Mouse (Mus musculus) midbrain, postnatal 0 days (tissue): ENCODE results near the gene Atrn. TPM values are rescaled to one million over a fixed set of nuclear protein-coding genes. Genes with fewer than 3 reads are reported as not detected.

ENCODE experiments used
- ATAC-seq: fragments of 200-750 bp; cut with Nextera tagmentation; 2 replicates; pipeline ENCODE4 v1.8.0; 2017; ENCODE audit warnings: moderate number of reproducible peaks, mild to moderate bottlenecking, moderate TSS enrichment, moderate library complexity; ENCODE audit not compliant: low FRiP score
- DNase-seq: peaks from one replicate; pipeline ENCODE4 v3.0.0-alpha.2; 2015; ENCODE audit warnings: low spot score
- H3K27ac ChIP-seq: fragments of 300-500 bp; sonication (generic); 2 replicates; pipeline ENCODE4 v1.5.1; 2014; ENCODE audit warnings: low read depth, mild to moderate bottlenecking, low read length, mixed read lengths
- H3K27me3 ChIP-seq: fragments of 300-500 bp; sonication (generic); 2 replicates; pipeline ENCODE4 v1.6.1; 2014; ENCODE audit warnings: low read length, control low read depth, mixed read lengths; ENCODE audit not compliant: insufficient read depth
- H3K36me3 ChIP-seq: fragments of 300-500 bp; sonication (generic); 2 replicates; pipeline ENCODE4 v1.6.1; 2014; ENCODE audit warnings: low read length, control low read depth, mixed read lengths; ENCODE audit not compliant: insufficient read depth
- H3K4me1 ChIP-seq: fragments of 300-500 bp; sonication (generic); 2 replicates; pipeline ENCODE4 v1.6.1; 2014; ENCODE audit warnings: mild to moderate bottlenecking, control low read depth, antibody characterized with exemption, low read length, mixed read lengths; ENCODE audit not compliant: insufficient read depth
- H3K4me2 ChIP-seq: fragments of 300-500 bp; sonication (generic); 2 replicates; pipeline ENCODE4 v1.6.1; 2014; ENCODE audit warnings: low read depth, mild to moderate bottlenecking, low read length, mixed read lengths; ENCODE audit not compliant: poor library complexity, severe bottlenecking
- H3K4me3 ChIP-seq: fragments of 300-500 bp; sonication (generic); 2 replicates; pipeline ENCODE4 v1.5.1; 2014; ENCODE audit warnings: low read depth, mild to moderate bottlenecking, low read length, moderate library complexity
- H3K9ac ChIP-seq: fragments of 300-500 bp; sonication (generic); replicated peaks from 2 replicates; pipeline ENCODE4 v1.6.1; 2014; ENCODE audit warnings: mild to moderate bottlenecking, low read length, moderate library complexity, mixed read lengths; ENCODE audit not compliant: poor library complexity, severe bottlenecking
- H3K9me3 ChIP-seq: fragments of 300-500 bp; sonication (generic); 2 replicates; pipeline ENCODE4 v1.6.1; 2016; ENCODE audit warnings: low read length, control low read depth
- CTCF ChIP-seq: IDR thresholded peaks from 2 replicates; pipeline ENCODE4 v1.5.1; 2016; ENCODE audit warnings: antibody characterized with exemption, mild to moderate bottlenecking
- WGBS: fragments of 180-500 bp; shearing (Covaris S2); extraction: QIAGEN DNeasy Blood & Tissue Kit; methylation state at CpG from one replicate; pipeline ENCODE4 v1.1.7; 2014; 5-methylcytosine and 5-hydroxymethylcytosine counted together
- polyA plus RNA-seq: library from polyadenylated mRNA; unstranded; fragments of >200 nt; fragmentation: Nextera tagmentation; extraction: Ambion mirVana; gene quantifications from 2 replicates; pipeline ENCODE4 v1.2.1, GENCODE M21; 2015
- total RNA-seq: library from RNA; depleted of rRNA; stranded (reverse); fragments of >200 nt; gene quantifications from 2 replicates; pipeline ENCODE4 v1.2.3, GENCODE M21; 2014

Atrn gene
- total and polyA plus RNA-seq, 2 experiments from 2014 or later, result 13.5 to 84.4 TPM

- no peak overlapping the region for H3K27ac ChIP-seq
- DNase-seq (no peak), ATAC-seq (no peak)
- no peaks in the 10 kb centered on the region for H3K36me3 ChIP-seq
- 88% methylated on average over 2 of the region's 2 CpGs for WGBS
- no peaks in the 10 kb centered on the region for H3K4me1 ChIP-seq
- H3K9ac ChIP-seq, result no peak overlapping the region
- no peak overlapping the region for H3K4me2 ChIP-seq
- no peak overlapping the region for H3K4me3 ChIP-seq
- no peaks in the 10 kb centered on the region for H3K27me3 ChIP-seq
- H3K9me3 ChIP-seq, result no peaks in the 10 kb centered on the region
- TF ChIP-seq CTCF, result no peak
Observed at GRCm38 (mm10) chr2:130896944-130897343, 9.4 kb upstream of the Atrn start.

- no peak for ATAC-seq
- 75% methylated on average over 2 of the region's 2 CpGs for WGBS
- no peak overlapping the region for H3K4me3 ChIP-seq
- no peak overlapping the region for H3K4me2 ChIP-seq
- no peak for DNase-seq
- H3K27ac ChIP-seq, result no peak overlapping the region
- no peak overlapping the region for H3K9ac ChIP-seq
- no peak for TF ChIP-seq CTCF
- no peaks in the 10 kb centered on the region for H3K36me3 ChIP-seq
- no peaks in the 10 kb centered on the region for H3K4me1 ChIP-seq
- H3K9me3 ChIP-seq, result no peaks in the 10 kb centered on the region
- H3K27me3 ChIP-seq, result no peaks in the 10 kb centered on the region
Observed at GRCm38 (mm10) chr2:130897856-130898255, 8.4 kb upstream of the Atrn start.

DNA sequence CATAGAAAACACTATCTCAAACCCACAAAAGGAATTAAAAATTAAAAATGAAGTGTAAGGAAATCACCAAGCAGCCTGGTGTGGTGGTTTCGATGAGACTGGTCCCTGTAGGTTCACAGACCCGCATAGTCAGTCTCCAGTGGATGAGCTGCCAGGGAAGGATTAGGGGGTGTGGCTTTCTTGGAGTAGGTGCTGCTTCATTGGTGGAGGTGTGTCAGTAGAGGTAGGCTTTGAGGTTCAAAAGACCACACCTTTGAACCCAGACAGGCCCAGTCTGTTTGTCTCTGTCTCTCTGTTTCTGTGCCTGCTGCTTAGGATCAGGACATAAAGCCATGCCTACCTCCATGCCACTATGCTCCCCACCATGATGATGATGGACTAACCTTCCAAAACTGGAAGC is 7.5 kb upstream of the Atrn start:
- no peak overlapping the region for H3K27ac ChIP-seq
- TF ChIP-seq CTCF, result no peak
- DNase-seq, result no peak
- no peaks in the 10 kb centered on the region for H3K4me1 ChIP-seq
- no peaks in the 10 kb centered on the region for H3K36me3 ChIP-seq
- H3K27me3 ChIP-seq, result no peaks in the 10 kb centered on the region
- no peak overlapping the region for H3K4me3 ChIP-seq
- no peak for ATAC-seq
- 85% methylated on average over 2 of the region's 2 CpGs for WGBS
- H3K9me3 ChIP-seq, result no peaks in the 10 kb centered on the region
- no peak overlapping the region for H3K4me2 ChIP-seq
- H3K9ac ChIP-seq, result no peak overlapping the region

GRCm38 (mm10) chr2:130906584-130907315 is 455 bp downstream of the Atrn start:
- Histone ChIP-seq H3K9ac (peak overlapping the region; percentile 98), H3K27me3 (no peaks in the 10 kb centered on the region), H3K9me3 (no peaks in the 10 kb centered on the region), H3K4me3 (peak overlapping the region; percentile 99), H3K4me1 (peaks cover 18% of the 10 kb centered on the region), H3K36me3 (no peaks in the 10 kb centered on the region), H3K4me2 (peak overlapping the region; percentile 75), H3K27ac (peak overlapping the region; percentile 82)
- TF ChIP-seq CTCF, result no peak
- under 1% methylated on average over 58 of the region's 58 CpGs for WGBS
- peak; percentile 67 for ATAC-seq
- DNase-seq, result peak; percentile 36

DNA sequence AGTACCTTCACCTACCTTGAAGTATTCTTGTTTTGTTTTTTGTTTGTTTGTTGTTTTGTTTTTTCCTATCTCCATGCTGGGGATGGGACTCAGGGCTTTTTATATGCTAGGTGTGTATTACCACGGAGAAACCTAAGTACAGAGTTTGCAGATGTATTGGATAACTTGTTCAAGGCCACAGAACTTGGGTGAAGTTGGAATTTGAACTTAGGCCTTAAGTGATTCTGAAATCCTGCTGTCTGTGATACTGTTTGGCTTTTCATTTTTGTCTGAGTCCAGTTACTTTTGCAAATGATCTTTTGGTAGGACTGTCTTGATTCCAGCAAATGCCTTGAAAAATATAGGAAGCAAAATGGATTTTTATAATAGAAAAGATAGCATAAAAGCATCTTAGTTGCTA is 5.4 kb downstream of the Atrn start:
- WGBS, result 74% methylated on average over 1 of the region's 1 CpGs
- no peak for ATAC-seq

GRCm38 (mm10) chr2:130914873-130915272 is 8.6 kb downstream of the Atrn start:
- no peak overlapping the region for H3K4me2 ChIP-seq
- no peaks in the 10 kb centered on the region for H3K9me3 ChIP-seq
- TF ChIP-seq CTCF, result no peak
- H3K27ac ChIP-seq, result no peak overlapping the region
- H3K27me3 ChIP-seq, result no peaks in the 10 kb centered on the region
- no peak overlapping the region for H3K9ac ChIP-seq
- no peaks in the 10 kb centered on the region for H3K4me1 ChIP-seq
- no peak overlapping the region for H3K4me3 ChIP-seq
- no peaks in the 10 kb centered on the region for H3K36me3 ChIP-seq
- no peak for ATAC-seq
- no peak for DNase-seq
- 90% methylated on average over 1 of the region's 1 CpGs for WGBS

More for the DNA sequence above, 5.4 kb downstream of the Atrn start:
- TF ChIP-seq CTCF, result no peak
- no peak overlapping the region for H3K4me2 ChIP-seq
- no peaks in the 10 kb centered on the region for H3K36me3 ChIP-seq
- H3K4me3 ChIP-seq, result no peak overlapping the region
- no peak overlapping the region for H3K27ac ChIP-seq
- no peak overlapping the region for H3K9ac ChIP-seq
- H3K9me3 ChIP-seq, result no peaks in the 10 kb centered on the region
- peaks cover 15% of the 10 kb centered on the region for H3K4me1 ChIP-seq
- no peaks in the 10 kb centered on the region for H3K27me3 ChIP-seq
- no peak for DNase-seq
